Mouse (Mus musculus) gastrocnemius, adult 8-10 months (tissue): ENCODE measurements around the gene Il2. TPM values are rescaled to one million over a fixed set of nuclear protein-coding genes. Genes with fewer than 3 reads are reported as not detected.
A peak's percentile ranks its signal among the peaks of the same experiment; 100 is the strongest.

Source experiments
- DNase-seq, 2 experiments: peaks; one replicate each; pipeline ENCODE4 v3.0.0; 2022; ENCODE audit warnings: low spot score in 2 of 2
- total RNA-seq, 4 experiments: library from RNA; stranded (reverse); gene quantifications; 2 replicates each; pipeline ENCODE4 v1.2.4; 2022

The Il2 gene
- total RNA-seq: not detected

DNA sequence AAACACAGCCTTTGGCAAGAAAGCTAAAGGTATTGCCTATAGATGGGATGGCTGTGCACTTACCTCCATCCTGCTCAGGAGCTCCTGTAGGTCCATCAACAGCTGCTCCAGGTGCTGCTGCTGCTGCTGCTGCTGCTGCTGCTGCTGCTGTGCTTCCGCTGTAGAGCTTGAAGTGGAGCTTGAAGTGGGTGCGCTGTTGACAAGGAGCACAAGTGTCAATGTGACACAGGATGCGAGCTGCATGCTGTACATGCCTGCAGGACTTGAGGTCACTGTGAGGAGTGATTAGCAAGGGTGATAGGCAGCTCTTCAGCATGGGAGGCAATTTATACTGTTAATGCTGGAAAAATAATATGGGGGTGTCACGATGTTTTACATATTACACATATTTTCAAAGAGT lies at the start of gene Il2:
Il2 (minus strand) TSS at position 305 of the 400 bp plus-strand sequence.
- DNase-seq: no peak

DNA sequence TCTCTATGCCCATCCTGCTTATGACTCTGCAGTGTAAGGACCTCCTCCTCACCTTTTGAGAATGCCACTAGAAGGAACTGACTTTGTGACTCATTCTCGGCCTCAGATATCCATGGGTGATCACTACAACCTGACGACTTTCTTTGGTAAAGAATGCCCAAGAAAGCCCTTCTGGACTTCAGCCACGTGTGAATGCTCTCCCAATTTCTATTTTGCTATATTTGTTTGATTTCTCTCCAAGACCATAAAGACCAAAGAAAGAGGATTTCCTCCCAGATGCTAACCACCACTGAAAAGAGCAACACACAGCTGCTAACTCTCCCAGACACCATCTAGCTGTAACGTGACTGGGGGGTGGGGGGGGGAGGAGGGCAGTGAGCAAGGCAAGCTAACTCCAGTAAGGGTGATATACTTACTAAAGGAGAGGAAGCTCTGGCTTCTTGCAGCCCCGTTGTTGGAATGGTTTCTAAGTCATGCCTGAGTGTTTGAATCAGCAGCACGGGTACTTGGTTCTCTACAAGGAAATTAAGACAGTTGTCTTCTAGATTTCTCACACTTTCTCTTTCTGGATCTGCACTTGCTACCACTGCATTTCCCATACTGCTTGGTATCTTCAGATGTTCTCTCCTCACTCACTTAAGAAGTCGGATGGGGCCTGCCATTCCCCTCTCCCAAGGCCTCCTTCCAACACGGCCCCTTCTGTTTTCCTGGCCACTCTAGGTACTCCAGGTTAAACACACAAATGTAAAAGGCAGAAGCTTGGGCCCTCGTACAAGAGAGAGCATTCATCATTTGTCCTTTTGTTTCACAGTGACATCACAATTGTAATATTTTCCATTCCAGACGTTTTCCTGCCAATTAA lies 49.2 kb upstream of the Il2 start:
- no peak for DNase-seq

DNA sequence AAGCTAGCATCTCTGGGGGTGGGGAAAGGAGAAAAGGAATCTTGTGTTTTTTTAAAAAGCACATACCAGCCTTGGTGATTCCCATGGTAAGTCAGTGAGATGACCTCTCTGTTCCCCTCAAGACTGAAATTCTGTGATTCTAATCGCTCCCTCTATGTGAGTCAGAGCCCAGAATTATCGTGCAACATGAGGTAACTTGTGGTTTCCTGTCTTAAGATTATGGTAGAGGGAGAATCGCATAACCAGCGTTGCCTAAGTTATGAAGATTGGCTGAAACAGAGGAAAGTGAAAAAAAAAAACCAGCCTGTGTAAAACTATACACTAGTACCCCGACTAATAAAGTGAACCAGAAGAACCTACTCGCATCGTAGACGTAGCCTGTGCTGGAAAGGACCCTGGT lies 47.5 kb upstream of the Il2 start:
- no peak for DNase-seq

DNA sequence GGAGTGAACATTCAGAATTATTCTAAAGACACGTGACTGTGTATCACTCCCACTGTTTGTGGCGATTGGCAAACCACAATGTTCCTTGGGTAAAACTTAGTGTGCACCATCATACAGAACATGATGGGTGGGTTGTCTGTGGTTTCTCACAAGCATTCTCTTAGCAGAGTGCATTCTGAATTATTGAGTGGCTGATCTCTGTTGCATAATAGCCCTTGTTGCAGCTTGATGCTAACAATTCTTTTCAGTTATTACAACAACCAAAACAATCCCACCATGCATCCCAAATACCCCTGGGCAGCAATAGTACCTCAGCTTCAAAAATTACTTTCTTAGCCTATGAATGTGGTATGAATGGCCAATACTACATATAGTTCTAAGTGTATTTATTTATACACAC lies 43.5 kb upstream of the Il2 start:
- no peak for DNase-seq

DNA sequence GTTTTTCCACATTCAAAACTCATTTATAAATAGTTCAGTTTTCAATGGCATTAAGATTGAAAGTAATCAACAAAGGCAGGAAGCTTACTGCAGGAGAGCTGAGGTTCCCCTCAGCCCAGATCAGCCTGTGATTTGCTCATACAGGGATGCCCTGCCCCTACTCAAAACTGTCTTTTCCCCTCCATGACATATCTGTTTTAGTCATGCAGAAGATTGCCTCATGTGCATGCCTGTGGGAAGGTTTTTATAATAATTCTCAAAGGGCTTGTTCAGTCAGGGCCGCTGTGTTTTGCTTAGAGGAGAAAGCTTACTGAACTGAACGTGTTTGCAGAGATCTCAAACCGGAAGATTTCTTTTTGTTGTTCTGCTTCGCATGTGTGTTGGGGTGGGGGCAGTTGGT lies 35.3 kb upstream of the Il2 start:
- no peak for DNase-seq

DNA sequence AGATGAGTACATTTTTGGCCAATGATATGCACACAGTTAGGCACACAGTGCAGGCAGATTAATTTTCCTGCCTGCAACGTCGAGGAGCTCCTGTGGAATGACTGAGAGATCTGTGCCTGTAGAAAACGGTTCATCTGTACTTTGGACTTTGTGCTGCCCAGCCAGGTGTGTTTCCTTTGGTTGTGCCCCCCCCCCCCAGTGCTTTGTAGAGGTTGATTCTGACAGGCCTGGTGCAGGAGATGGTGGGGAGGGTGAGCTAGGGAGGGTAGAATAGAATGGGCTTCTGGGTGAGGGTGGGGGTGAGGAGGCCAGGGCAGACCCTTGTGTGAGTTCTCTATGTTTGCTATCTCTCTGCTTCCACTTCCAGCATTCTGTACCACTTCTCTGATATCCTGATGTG lies 32.5 kb upstream of the Il2 start:
- DNase-seq: no peak

DNA sequence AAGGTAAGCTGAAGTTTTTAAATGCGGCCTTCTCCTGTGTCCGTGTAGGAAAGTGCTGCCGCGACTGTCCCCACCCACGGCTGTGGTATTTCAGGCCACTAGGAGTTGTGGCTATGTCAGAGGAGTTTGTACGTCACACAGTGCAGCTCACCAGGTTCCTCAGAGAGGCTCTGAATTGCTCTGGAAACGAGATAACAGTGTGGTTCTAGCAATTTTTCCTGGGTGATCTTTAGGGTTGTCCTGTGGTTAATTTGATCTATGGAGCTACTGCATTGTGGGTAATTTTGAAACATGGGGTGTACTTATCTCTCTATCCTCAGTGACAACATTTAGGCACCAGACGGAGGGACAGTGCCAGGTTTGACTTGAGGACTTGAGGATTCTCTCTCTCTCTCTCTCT lies 31.3 kb upstream of the Il2 start:
- no peak for DNase-seq

DNA sequence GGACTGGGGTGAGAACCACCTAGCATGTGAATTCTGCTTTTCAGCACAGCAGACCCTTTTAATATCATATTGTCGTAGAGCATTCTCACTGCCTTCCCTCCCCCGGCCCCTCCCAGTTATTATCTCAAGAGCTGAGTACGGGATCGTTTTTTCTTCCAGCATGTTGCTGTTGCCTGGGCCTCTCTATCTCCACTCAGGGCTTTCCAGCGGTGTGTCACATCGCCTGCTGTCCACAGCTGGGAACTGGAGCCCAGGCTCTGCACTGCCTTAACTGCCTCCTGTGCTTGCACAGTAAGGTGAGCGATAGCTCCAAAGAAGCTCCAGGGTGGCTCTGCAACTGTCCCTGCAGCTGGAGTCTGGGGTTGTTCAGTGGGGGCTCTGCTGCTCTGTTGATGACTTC lies 28.6 kb upstream of the Il2 start:
- no peak for DNase-seq

DNA sequence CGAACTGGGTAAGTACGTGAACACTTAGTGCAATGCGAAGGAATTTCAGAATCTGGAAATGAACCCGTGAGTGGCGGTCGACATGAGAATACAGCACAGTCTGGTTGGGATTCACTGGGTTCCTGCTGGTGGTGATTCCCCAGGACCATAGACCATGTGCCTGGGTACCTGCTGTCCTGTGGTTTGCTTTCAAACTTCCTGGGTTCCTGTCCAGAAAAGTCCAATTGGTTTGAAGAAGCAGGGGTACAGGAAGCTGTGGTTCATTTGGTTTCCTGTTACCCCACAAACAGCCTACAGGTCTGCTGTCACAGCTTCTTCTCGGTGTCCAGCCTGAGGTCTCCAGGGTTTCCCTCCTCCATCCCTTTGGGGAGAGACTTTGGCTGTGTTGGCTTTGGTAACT lies 27.2 kb upstream of the Il2 start:
- DNase-seq: no peak

DNA sequence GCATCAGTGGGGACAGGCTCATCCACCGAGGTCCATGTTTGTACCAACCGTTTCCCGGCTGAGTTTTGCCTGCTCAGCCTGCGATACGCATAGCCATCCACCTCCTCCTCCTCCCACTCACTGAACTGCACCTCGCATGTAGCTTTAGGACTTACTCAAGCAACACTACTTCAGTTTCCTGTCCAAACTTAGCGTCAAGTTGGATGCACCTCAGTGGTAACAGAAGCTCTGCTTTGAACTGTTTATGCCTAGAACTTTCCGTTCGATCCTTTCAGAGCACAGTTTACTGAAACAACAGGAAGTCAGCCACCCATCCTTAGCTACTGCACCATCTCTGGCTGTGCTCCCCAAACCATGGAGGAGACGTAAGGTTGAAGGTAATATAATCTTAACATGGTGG lies 26.5 kb upstream of the Il2 start:
- no peak for DNase-seq

DNA sequence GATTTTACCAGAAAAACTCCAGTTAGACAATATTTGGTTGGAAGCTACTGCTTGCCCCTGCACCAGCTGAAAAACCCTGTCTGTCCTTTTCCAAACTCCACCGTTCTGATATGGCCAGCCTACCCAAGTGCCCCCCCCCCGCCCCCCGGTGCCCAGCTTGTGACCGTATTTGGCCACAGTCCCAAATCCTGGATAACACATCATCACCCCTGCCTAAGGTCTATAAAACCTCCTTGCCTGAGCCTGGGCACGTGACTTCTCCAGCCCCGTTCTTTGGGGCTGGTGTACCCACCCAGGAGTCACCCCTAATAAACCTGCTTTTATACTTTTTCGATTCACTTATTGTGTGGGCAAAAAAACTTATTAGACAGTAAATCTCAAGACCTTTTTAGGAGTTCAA lies 21.1 kb upstream of the Il2 start:
- no peak for DNase-seq

DNA sequence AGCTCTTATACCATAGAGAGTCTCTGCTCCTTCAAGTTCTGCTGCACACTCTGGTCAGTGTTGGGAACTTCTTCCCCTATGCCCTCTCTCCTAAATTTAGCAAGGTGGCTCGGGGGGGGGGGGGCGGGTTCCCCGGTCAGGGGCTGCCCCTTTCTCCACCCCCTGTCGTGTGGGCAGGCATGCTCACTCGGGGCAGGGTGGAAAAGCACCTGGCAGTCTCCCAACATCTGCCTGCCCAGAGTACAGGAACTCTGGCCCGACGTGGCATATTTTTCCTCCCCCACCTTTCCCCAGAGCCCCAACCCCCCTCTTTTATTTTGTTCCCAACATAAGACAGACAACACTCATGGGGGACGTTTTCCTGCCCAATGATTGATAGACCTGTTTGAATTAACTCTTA lies 20.6 kb upstream of the Il2 start:
- DNase-seq: no peak

DNA sequence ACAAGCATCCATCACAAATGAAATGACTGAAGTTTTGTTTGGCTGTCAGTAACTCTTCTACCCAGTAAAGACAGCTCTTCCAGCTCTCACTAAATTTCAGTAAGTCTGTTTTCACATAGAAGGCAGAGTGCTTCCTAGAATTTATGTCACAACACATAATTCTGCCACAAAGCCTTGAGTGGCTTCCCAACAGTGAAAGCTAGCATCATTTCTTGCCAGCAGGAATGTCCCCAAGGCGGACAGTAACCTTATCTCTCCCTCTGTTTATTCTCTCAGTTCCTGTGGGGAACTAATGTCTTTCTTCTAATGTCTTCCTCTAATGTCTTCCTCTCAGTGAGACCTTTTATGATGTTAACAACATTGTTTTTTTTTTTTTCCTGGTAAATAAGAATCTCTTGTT lies 19.2 kb upstream of the Il2 start:
- no peak for DNase-seq

DNA sequence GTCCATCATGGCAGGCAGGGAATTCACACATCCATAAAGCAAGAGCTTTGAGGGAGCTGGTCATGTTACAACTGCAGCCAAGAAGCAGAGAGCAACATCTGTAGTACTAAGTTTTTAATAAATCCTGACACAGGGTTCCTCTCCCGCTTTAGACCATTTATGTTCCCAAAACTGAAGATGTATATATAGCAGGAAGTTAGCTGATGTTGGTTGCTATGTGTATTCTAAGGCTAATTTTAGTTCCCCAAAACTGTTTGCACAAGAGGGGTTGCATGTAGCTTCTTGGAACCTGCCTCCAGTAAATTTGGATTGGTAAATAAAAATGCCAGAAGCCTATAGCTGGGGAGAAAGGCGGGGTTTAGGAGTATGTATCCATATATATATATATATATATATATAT lies 16.1 kb upstream of the Il2 start:
- DNase-seq: no peak

DNA sequence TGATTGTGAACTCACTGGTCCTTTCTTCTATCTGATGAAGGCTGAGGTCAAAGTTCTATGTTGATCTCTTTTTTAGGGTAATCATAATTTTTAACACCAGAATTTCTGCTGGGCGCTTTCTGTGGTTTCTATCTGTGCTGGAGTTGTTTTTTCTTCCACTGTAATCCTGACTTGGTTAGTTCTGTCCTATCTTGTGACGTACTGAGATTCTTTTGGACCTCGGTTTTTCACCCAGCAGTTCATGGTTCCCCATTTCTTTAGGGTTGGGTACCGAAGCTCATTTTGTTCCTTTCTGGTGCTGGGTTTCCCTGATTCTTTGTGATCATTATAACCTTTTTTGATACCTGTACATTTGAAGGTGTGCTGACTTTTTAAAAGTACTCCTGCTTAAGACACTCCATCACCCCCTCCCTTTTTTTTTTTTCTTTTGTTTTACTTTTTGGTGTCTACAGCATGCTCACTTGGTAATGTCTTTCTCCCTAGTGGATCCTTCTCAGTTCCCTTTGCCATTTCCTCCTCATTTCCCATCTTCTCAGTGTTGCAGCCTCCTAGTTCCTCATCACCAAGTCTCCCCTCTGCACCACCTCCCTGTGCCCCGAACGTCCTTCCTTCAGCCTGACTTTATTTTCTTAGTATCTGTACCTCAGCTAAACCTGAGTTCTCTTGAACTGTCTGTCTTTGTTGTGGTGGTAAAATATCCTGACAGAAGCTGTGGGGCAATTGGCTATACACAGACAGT lies 14.6 kb upstream of the Il2 start:
- DNase-seq: no peak

DNA sequence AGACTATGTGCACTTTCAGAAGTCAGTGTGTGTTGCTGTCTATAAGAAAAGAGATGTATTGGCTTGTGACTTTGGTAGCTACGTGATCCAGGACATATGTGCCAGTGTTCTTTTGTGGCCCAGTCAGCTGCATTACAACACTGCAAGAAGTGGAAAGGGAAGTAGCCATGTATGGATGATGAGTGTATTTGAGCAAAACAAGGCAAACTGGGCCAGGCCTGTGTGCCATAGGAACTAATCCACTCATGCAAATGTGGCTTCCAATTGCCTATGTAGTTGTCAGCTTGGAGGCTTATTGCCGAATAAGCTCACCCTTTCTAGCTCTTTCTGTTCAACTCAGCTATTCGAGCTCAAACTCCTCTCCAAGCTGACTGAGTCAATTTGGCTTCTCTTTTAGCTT lies 13.4 kb upstream of the Il2 start:
- no peak for DNase-seq

DNA sequence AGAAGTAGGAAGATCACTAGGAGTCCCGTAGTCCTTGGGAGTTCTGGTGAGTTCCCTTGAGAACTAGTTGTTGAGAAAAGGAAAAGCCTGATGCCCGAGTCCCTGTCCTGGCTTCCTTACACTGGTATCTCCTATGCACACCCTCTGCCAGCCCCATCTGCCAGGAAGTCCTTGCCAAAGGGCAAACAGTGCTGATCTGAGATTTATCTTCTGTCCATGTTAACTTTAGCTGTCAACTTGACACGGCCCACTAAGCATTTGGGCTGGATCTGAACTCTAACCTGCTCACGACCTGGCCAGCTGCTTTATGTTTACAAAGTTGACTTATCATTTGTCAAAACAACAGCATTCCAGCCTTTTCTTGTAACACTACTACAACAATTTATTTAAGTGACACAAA lies 11.5 kb upstream of the Il2 start:
- no peak for DNase-seq

DNA sequence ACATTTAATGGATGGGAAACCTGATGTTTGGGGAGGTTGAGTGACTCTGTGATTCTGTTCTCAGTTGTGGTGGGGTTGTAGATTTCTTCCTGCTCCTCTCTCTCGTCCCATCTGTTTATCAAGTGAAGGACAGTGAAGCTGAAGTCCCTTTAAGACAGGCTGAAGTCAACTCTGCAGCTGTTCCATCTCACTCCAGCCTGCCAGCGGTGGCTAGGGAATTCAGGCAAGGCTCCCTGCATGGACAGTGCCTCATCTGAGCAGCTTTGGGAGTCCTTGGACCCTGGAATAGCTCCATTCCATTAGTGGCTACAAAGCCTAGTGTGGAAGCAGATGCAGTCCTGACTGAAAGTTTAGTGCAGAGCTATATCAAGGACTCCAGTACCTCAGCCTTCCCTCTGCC lies 3.3 kb upstream of the Il2 start:
- DNase-seq: peak in 1 of 2 experiments; percentile 18

DNA sequence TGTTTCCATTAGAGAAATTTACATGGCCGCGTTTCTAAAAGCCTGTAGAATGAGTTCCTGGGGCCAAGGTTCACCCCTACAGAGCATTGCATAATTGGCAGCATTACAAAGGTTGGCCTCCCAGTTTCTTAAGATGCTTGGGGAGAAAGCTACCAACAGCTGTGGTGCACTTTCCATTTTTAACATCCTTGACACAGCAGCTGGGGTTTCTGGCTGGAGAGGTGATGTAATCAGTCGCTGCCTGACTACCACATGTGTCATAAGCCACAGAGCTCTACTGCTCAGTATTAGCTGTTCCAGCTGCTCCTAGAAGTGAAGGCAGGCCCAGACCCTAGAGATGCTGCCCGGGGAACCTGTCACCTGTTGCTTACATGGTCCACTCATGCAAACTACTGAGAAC lies 2.5 kb upstream of the Il2 start:
- DNase-seq: peak; percentile 5 to 15

DNA sequence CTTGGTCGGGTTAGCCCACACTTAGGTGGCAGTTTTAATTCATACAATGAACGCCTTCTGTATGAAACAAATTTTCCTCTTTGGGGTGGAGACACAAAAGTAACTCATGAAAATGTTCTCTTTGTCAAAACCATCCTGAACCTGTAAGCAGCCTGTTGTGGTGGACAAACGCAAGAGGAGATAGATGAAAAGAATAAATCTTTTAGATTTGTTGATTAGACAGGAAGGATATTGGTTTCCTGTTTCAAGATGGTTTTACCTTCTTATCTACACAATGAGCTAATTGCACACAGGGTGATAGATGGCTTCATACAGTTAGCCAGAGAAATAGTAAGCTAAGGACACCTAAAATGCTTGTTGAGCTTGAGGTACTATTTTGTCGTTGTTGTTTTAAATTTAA lies 403 bp upstream of the Il2 start:
- no peak for DNase-seq

DNA sequence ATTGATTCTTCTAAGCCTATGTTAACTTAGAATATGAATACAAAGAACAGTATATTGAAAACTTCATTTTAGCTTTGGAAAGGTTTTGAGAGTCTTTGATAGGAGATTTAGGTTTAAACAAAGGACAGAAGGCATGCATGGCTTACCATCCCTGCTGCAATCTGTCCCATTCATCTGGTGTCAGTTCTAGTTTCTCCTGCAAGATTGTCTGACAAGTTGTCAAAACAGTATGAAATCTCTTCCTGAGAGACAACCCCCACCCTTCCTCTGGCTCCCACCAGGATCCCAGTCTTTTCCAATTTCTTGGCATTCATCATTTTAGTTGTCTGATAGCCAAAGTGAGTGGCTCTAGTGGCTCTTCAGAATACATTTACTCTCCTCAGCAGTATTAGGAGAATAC lies 35.0 kb downstream of the Il2 start:
- DNase-seq: no peak

DNA sequence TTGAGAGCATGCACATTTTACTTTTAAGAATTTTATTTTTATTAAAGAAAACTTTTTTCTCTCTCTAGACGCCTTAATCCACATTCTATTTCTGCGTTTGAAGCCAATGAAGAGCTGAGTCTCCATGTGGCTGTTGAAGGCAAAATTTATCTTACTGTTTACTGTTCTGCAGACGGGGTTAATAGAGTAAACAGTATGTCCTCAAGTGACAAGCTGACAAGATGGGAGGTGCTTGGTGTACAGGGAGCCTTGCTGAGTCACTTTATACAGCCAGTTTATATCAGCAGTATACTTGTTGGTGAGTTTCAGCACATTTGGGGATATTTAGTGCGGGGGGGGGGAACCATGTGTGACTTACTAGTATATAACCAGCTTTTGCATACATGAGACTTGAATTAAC lies 40.9 kb downstream of the Il2 start:
- no peak for DNase-seq

DNA sequence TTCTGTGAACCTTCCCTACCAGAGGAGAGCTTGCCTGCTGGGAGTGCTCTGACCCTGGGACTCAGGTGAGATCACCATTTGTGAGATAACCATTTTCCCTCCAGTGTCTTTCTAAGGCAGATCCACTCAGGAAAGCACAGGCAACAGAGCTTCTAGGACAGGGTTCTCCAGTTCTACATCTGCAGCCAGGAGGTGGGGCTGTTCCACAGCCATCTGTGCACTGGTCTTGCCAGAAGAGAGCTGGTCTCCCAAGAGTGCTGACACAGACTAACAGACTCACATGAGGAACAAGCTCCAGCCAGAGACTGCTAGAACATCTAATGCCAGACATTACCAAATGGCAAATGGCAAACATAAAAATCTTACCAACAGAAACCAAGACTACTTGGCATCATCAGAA lies 52.5 kb downstream of the Il2 start:
- DNase-seq: peak; percentile 28 to 33
